Mouse (Mus musculus): ENCODE data around the gene Ctdnep1. TPM values are rescaled to one million over a fixed set of nuclear protein-coding genes. Genes with fewer than 3 reads are reported as not detected.

Ctdnep1 gene
- polyA plus RNA-seq (2015; fragmentation: Illumina TruSeq; extraction: RNeasy Lipid Tissue Mini Kit (QIAGEN cat#74804); ENCODE audit: insufficient read depth, low read depth, low replicate concordance) = 42.3 TPM

DNA sequence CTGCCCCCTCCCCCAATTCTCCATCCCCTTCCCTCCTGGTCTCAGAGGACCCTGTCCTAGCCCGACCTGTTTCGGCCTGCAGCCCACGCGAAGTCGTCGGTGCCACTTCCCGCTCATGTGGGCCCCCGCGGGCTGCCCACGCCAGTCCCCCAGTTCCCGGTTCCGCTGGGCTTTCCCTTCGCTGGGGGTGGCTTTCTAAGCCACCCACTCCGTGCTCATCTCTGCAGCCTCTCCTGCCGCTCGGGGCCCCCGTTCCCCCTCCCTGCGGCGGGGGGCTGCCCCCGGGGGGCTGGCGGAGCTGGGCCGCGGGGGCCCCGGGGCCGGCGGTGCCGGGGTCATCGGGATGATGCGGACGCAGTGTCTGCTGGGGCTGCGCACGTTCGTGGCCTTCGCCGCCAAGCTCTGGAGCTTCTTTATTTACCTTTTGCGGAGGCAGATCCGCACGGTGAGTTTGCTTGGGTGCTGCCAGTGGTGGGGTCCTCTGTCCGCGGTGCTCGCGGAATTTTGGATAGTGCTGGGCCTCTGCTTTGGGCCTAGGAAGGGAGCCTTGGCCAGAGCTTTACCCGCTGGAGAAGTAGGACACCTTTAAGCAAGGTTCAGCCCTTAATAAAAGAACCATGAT lies at the start of gene Ctdnep1:
Ctdnep1 (plus strand) TSS at position 16 of the 622 bp plus-strand sequence.

DNA sequence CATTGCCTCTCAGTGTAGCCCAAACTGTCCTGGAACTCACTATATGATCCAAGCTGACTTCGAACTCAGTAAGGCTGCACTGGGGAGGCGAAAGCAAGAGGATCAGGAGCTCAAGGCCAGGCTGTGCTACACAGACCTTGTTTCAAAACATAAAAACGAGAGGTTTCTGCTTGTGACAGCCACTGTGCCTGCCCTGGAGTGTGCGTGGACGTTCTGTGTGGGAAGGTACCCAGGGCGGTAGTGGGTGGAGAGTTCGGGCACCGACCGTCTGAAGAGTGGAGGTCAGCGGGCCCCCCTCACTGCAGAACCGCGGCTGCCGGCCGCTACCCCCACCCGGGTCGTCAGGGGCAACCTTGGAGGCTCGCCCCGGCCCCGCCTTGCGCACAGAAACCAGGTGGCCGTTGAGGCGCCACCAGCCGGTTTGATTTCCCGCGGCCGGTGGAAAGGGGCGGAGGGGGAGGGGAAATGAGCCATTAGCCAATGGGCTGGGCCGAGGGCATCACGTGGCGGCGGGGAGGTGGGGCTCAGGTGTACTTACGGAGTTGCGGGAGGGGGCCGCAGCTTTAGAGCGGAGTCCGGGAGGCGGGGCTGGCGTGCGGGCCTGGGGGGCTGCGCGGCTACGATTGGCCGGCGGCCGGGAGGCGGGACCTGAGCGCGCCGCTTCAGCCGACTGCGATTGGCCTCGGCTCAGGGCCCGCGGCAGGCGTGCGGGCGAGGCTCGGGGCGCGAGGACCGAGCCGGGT lies 45.6 kb upstream of the Ctdnep1 start, which contains the start of gene Ybx2:
Ybx2 (plus strand) TSS at position 660 of the 743 bp plus-strand sequence.

DNA sequence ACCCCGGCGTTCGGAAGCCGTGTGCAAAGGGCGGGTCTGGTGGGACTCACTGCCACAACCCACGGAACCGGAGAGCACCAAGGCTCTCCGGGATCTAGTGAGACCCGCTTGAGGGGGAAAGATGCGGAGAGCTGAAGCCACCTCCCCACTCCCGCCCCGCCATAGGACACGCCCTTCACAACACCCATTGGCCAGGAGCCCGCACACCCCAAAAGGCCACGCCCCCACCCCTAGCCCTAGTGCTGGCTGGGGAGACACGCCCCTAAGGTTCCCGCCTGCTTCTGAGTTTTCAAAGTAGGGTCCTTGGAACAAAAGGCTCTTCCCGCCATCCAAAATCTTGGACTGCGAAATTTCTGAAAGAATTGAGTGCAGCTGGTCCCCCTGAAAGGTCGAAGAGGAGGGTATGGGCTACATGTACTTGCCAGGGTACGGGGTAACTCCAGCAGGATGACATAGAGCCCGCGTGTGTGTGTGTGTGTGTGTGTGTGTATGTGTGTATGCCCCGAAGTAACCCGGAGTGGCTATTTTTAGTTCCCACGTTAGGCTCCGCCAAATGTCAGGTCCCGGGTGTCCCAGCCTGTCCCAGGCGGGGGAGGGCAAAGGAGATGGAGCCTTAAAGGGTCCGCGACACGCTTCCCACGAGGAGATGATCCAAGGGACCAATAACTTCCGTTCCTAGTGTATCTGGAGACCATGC lies 32.7 kb upstream of the Ctdnep1 start, which contains the start of gene Slc2a4:
Slc2a4 (minus strand) TSS at position 123 of the 697 bp plus-strand sequence.

DNA sequence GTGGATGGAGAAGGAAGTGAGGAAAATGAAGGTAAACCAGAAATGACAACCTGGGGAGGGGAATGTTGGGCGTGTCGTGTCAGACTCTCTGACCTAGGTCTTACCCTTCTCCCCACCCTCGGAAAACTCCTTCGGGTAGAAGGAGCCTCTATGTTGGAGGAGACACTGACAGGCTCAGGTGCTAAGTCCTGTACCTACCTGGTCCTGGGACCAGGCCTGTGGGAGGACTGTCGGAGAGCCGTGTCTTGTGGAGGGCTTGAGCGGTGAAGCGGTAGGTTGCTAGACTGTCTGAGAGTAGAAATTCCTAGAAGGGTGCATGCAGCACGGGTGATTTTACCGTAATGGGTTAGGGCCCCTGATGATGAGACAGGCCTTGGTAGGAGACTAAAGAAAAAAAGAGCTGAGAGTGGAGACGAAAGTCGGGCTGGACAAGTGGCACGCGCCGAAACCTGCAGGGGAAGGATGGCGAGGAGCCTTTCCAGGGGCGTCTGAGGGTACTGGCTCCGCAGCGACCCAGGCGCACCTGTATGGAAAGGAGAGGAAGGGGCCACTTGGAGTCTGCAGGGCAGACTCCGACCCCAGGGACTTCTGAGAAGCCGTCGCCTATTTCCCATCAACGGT lies 16.2 kb upstream of the Ctdnep1 start, which contains the start of gene Cldn7:
Cldn7 (plus strand) TSS at position 130 of the 621 bp plus-strand sequence.

DNA sequence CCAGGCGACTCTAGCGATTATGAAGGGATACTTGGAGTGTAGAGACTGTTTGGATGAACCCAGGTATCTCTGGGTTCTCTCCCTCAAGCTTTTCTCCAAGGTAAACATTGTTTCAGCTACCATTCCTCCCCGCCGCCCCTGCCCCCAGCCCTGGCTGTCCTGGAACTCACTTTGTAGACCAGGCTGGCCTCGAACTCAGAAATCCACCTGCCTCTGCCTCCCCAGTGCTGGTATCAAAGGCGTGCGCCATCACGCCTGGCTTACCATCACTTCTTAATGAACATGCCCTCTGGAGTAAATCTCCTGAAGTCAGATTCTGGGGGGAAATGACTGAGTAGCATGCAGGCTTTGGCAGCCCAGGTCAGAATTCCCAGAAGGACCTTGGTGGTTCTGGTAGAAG lies 1.3 kb downstream of the Ctdnep1 start, which contains the start of gene Elp5:
Elp5 (minus strand) TSS at position 293 of the 400 bp plus-strand sequence.

DNA sequence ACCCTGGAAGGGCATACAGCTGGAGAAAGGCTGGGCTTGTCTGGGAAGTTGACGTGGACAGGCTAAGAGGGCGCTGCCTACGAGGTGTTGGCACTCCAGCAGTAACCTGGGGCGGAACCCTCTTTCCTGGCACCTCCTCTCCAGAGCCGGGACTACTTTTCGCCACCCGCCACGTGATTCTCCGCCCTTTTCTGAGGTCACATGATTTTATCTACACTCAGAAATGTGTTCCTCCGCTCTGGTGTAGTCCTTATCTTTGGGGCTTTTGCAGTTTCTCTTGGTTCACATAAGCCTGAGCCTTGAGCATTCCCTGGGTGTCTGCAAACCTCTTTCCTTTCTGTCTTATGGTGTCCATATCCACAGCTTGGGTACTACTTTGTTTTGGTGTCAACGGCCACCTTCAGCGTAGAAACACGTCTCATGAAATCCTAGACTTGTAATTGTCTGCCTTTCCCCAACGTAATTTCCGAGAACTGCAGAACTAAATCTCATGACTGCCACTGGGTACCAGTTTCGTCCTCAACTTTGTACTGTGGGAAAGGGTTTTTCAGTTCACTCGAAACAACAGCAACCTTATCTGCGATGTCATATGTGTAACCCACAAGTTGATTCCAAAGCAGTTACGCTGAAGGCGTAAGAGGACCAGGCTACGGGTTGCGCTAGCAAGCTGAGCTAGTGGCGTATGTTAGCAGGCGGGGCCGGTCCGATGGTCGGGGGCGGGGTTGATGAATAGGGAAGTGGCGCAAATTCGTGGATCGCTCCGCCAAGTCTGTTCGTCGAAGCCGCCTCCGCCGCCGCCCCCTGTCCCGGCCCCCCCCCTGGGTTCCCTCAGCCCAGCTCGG lies 10.1 kb downstream of the Ctdnep1 start, which contains the start of gene Gabarap:
Gabarap (plus strand) TSS at position 294 of the 842 bp plus-strand sequence.

DNA sequence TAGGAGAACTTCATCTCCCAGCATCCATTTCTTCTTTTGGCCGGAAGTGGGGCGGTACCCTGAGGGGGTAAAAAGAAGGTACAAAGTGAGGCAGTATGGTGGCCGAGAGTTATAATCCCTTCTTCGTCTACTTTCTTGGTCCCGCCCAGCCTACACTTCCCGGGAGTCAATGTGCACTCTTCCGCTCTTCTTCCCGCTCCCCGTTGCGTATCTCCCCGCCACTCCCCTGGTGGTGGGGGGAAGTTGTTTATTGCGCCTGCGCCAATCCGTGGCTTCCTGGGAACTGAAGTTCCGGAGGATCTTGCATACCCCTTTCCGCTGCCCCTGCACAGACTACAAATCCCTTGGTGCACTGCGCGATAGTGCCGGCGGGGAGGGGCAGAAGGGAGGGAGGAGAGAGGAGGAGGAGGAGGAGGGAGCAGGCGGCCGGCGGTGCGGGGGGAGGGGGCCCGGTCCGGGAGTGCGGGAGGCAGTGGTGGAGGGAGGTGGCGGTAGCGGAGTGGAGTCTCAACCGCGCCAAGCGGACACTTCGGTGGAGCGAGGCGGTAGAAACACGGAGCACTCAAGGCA lies 14.5 kb downstream of the Ctdnep1 start, which contains the start of gene Phf23:
Phf23 (plus strand) TSS at position 387 of the 570 bp plus-strand sequence.

DNA sequence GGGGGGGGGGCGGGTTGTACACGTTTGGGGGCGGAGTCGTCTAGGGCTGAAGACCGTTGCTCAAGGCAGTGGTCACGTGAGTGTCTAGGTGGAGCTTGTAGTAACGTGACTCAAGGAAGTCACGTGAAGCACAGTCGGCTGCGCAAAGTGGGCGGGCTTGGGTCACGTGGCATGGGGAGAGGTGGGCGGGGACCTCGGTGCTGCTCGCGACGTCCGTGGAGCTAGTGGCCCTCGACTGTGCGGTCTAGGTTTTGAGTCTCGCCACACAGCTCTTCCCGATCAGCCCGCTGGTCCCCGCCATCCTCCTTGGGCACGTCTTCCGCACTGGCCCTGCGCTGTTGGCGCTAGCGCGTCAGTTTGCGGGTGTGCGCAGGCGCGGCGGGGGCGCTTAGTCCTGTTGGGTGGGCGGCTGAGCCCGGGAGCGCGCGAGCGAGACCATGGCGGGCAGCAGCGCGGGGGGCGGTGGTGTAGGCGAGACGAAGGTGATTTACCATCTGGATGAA lies 19.5 kb downstream of the Ctdnep1 start, which contains the start of gene Dvl2:
Dvl2 (plus strand) TSS at position 200 of the 503 bp plus-strand sequence.

DNA sequence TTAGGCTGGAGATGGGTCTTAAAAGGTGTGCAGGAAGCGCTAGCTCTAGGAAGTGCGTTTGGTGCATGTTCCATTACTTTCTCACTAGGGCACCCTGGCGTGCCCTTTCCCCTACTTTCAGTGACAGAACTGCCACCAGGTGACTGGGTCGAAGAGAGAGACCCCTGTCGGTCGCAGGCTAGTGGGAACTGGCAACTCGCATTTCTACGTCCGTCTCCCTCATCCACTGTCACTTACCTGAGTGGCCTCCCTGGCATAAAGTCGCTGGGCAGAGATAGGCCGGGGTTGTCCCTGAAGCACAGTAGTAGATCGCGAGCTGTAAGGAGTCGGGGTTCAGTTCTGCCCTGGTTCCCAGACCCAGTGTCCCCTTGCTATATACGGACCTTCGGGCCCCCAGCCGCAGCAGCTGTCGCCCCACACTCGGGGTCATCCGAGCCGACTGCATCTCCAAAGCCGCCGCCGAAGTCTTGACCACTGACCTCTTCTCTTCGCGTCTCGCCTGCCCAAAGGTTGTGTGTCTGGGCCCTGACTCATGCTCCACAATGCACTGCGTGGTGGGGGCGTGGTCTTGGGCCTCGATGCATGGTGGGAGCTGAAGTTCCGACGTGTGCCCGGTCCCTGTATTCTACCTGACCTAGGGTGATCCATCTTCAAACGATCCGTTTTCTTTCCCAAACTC lies 34.1 kb downstream of the Ctdnep1 start, which contains the start of gene Acadvl:
Acadvl (minus strand) TSS at position 532 of the 679 bp plus-strand sequence.

DNA sequence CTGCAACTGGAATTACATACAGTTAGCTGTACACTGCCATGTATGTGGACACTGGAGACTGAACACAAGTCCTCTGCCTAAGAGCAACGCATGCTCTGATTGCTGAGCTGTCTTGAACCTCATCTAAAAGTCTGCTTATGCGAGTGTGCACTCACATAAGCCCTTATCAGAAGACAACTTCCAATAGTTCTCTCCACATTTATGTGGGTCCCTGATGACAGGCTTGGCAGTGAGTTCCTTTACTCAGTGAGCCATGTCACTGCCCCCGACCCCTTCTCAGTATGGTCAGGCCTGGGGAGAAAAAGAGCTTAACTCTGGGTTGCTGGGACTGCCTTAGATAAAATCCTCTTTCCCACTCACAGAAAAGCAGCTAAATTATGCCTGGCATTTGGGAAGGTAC lies 35.7 kb downstream of the Ctdnep1 start, which contains the start of gene Dlg4:
Dlg4 (plus strand) TSS at position 274 of the 400 bp plus-strand sequence.

Other genes with a start within 250 kb of the Ctdnep1 start
- gene Polr2a, start 222.5 kb upstream of the Ctdnep1 start, polyA plus RNA-seq (2015; fragmentation: Illumina TruSeq; extraction: RNeasy Lipid Tissue Mini Kit (QIAGEN cat#74804); ENCODE audit: insufficient read depth, low read depth, low replicate concordance) = 11.2 TPM
- gene Slc35g3, start 219.2 kb upstream of the Ctdnep1 start, polyA plus RNA-seq (2015; fragmentation: Illumina TruSeq; extraction: RNeasy Lipid Tissue Mini Kit (QIAGEN cat#74804); ENCODE audit: insufficient read depth, low read depth, low replicate concordance) = not detected
- gene Zbtb4, start 215.2 kb upstream of the Ctdnep1 start, polyA plus RNA-seq (2015; fragmentation: Illumina TruSeq; extraction: RNeasy Lipid Tissue Mini Kit (QIAGEN cat#74804); ENCODE audit: insufficient read depth, low read depth, low replicate concordance) = 7.3 TPM
- 3.0 TPM for gene Chrnb1, start 185.2 kb upstream of the Ctdnep1 start, polyA plus RNA-seq (2015; fragmentation: Illumina TruSeq; extraction: RNeasy Lipid Tissue Mini Kit (QIAGEN cat#74804); ENCODE audit: insufficient read depth, low read depth, low replicate concordance)
- 1.2 TPM for gene Fgf11, start 179.3 kb upstream of the Ctdnep1 start, polyA plus RNA-seq (2015; fragmentation: Illumina TruSeq; extraction: RNeasy Lipid Tissue Mini Kit (QIAGEN cat#74804); ENCODE audit: insufficient read depth, low read depth, low replicate concordance)
- gene Tmem102, start 175.5 kb upstream of the Ctdnep1 start, polyA plus RNA-seq (2015; fragmentation: Illumina TruSeq; extraction: RNeasy Lipid Tissue Mini Kit (QIAGEN cat#74804); ENCODE audit: insufficient read depth, low read depth, low replicate concordance) = 1.6 TPM
- gene Gm39566, start 165.9 kb upstream of the Ctdnep1 start, polyA plus RNA-seq (2015; fragmentation: Illumina TruSeq; extraction: RNeasy Lipid Tissue Mini Kit (QIAGEN cat#74804); ENCODE audit: insufficient read depth, low read depth, low replicate concordance) = not detected
- gene Spem2, start 162.7 kb upstream of the Ctdnep1 start, polyA plus RNA-seq (2015; fragmentation: Illumina TruSeq; extraction: RNeasy Lipid Tissue Mini Kit (QIAGEN cat#74804); ENCODE audit: insufficient read depth, low read depth, low replicate concordance) = not detected
- gene Spem1, start 159.0 kb upstream of the Ctdnep1 start, polyA plus RNA-seq (2015; fragmentation: Illumina TruSeq; extraction: RNeasy Lipid Tissue Mini Kit (QIAGEN cat#74804); ENCODE audit: insufficient read depth, low read depth, low replicate concordance) = not detected
- gene Nlgn2, start 143.4 kb upstream of the Ctdnep1 start, polyA plus RNA-seq (2015; fragmentation: Illumina TruSeq; extraction: RNeasy Lipid Tissue Mini Kit (QIAGEN cat#74804); ENCODE audit: insufficient read depth, low read depth, low replicate concordance) = 6.3 TPM
- 73.9 TPM for gene Tmem256, start 142.6 kb upstream of the Ctdnep1 start, polyA plus RNA-seq (2015; fragmentation: Illumina TruSeq; extraction: RNeasy Lipid Tissue Mini Kit (QIAGEN cat#74804); ENCODE audit: insufficient read depth, low read depth, low replicate concordance)
- gene Plscr3, start 134.8 kb upstream of the Ctdnep1 start, polyA plus RNA-seq (2015; fragmentation: Illumina TruSeq; extraction: RNeasy Lipid Tissue Mini Kit (QIAGEN cat#74804); ENCODE audit: insufficient read depth, low read depth, low replicate concordance) = 8.3 TPM
- gene Tnk1, start 122.4 kb upstream of the Ctdnep1 start, polyA plus RNA-seq (2015; fragmentation: Illumina TruSeq; extraction: RNeasy Lipid Tissue Mini Kit (QIAGEN cat#74804); ENCODE audit: insufficient read depth, low read depth, low replicate concordance) = 6.0 TPM
- gene Tmem95, start 103.1 kb upstream of the Ctdnep1 start, polyA plus RNA-seq (2015; fragmentation: Illumina TruSeq; extraction: RNeasy Lipid Tissue Mini Kit (QIAGEN cat#74804); ENCODE audit: insufficient read depth, low read depth, low replicate concordance) = not detected
- gene Kctd11, start 99.8 kb upstream of the Ctdnep1 start, polyA plus RNA-seq (2015; fragmentation: Illumina TruSeq; extraction: RNeasy Lipid Tissue Mini Kit (QIAGEN cat#74804); ENCODE audit: insufficient read depth, low read depth, low replicate concordance) = 1.4 TPM
- 0.87 TPM for gene Acap1, start 85.6 kb upstream of the Ctdnep1 start, polyA plus RNA-seq (2015; fragmentation: Illumina TruSeq; extraction: RNeasy Lipid Tissue Mini Kit (QIAGEN cat#74804); ENCODE audit: insufficient read depth, low read depth, low replicate concordance)
- not detected for gene 2810408A11Rik, start 80.2 kb upstream of the Ctdnep1 start, polyA plus RNA-seq (2015; fragmentation: Illumina TruSeq; extraction: RNeasy Lipid Tissue Mini Kit (QIAGEN cat#74804); ENCODE audit: insufficient read depth, low read depth, low replicate concordance)
- gene Neurl4, start 80.1 kb upstream of the Ctdnep1 start, polyA plus RNA-seq (2015; fragmentation: Illumina TruSeq; extraction: RNeasy Lipid Tissue Mini Kit (QIAGEN cat#74804); ENCODE audit: insufficient read depth, low read depth, low replicate concordance) = 12.3 TPM
- 25.1 TPM for gene Gps2, start 67.3 kb upstream of the Ctdnep1 start, polyA plus RNA-seq (2015; fragmentation: Illumina TruSeq; extraction: RNeasy Lipid Tissue Mini Kit (QIAGEN cat#74804); ENCODE audit: insufficient read depth, low read depth, low replicate concordance)
- 133 TPM for gene Eif5a, start 59.2 kb upstream of the Ctdnep1 start, polyA plus RNA-seq (2015; fragmentation: Illumina TruSeq; extraction: RNeasy Lipid Tissue Mini Kit (QIAGEN cat#74804); ENCODE audit: insufficient read depth, low read depth, low replicate concordance)
- gene Ybx2, start 45.4 kb upstream of the Ctdnep1 start, polyA plus RNA-seq (2015; fragmentation: Illumina TruSeq; extraction: RNeasy Lipid Tissue Mini Kit (QIAGEN cat#74804); ENCODE audit: insufficient read depth, low read depth, low replicate concordance) = 1.6 TPM
- 3.1 TPM for gene Slc2a4, start 33.0 kb upstream of the Ctdnep1 start, polyA plus RNA-seq (2015; fragmentation: Illumina TruSeq; extraction: RNeasy Lipid Tissue Mini Kit (QIAGEN cat#74804); ENCODE audit: insufficient read depth, low read depth, low replicate concordance)
- 21.0 TPM for gene Cldn7, start 16.4 kb upstream of the Ctdnep1 start, polyA plus RNA-seq (2015; fragmentation: Illumina TruSeq; extraction: RNeasy Lipid Tissue Mini Kit (QIAGEN cat#74804); ENCODE audit: insufficient read depth, low read depth, low replicate concordance)
- 22.5 TPM for gene Elp5, start 1.4 kb downstream of the Ctdnep1 start, polyA plus RNA-seq (2015; fragmentation: Illumina TruSeq; extraction: RNeasy Lipid Tissue Mini Kit (QIAGEN cat#74804); ENCODE audit: insufficient read depth, low read depth, low replicate concordance)
- gene Gabarap, start 10.0 kb downstream of the Ctdnep1 start, polyA plus RNA-seq (2015; fragmentation: Illumina TruSeq; extraction: RNeasy Lipid Tissue Mini Kit (QIAGEN cat#74804); ENCODE audit: insufficient read depth, low read depth, low replicate concordance) = 186 TPM
- 15.8 TPM for gene Phf23, start 14.6 kb downstream of the Ctdnep1 start, polyA plus RNA-seq (2015; fragmentation: Illumina TruSeq; extraction: RNeasy Lipid Tissue Mini Kit (QIAGEN cat#74804); ENCODE audit: insufficient read depth, low read depth, low replicate concordance)
- gene Dvl2, start 19.4 kb downstream of the Ctdnep1 start, polyA plus RNA-seq (2015; fragmentation: Illumina TruSeq; extraction: RNeasy Lipid Tissue Mini Kit (QIAGEN cat#74804); ENCODE audit: insufficient read depth, low read depth, low replicate concordance) = 6.6 TPM
- 25.2 TPM for gene Acadvl, start 34.3 kb downstream of the Ctdnep1 start, polyA plus RNA-seq (2015; fragmentation: Illumina TruSeq; extraction: RNeasy Lipid Tissue Mini Kit (QIAGEN cat#74804); ENCODE audit: insufficient read depth, low read depth, low replicate concordance)
- gene Dlg4, start 35.8 kb downstream of the Ctdnep1 start, polyA plus RNA-seq (2015; fragmentation: Illumina TruSeq; extraction: RNeasy Lipid Tissue Mini Kit (QIAGEN cat#74804); ENCODE audit: insufficient read depth, low read depth, low replicate concordance) = 8.8 TPM
- not detected for gene Asgr1, start 72.9 kb downstream of the Ctdnep1 start, polyA plus RNA-seq (2015; fragmentation: Illumina TruSeq; extraction: RNeasy Lipid Tissue Mini Kit (QIAGEN cat#74804); ENCODE audit: insufficient read depth, low read depth, low replicate concordance)
- gene Asgr2, start 111.5 kb downstream of the Ctdnep1 start, polyA plus RNA-seq (2015; fragmentation: Illumina TruSeq; extraction: RNeasy Lipid Tissue Mini Kit (QIAGEN cat#74804); ENCODE audit: insufficient read depth, low read depth, low replicate concordance) = not detected
- 8.1 TPM for gene Mgl2, start 149.2 kb downstream of the Ctdnep1 start, polyA plus RNA-seq (2015; fragmentation: Illumina TruSeq; extraction: RNeasy Lipid Tissue Mini Kit (QIAGEN cat#74804); ENCODE audit: insufficient read depth, low read depth, low replicate concordance)
- 6.6 TPM for gene Clec10a, start 175.0 kb downstream of the Ctdnep1 start, polyA plus RNA-seq (2015; fragmentation: Illumina TruSeq; extraction: RNeasy Lipid Tissue Mini Kit (QIAGEN cat#74804); ENCODE audit: insufficient read depth, low read depth, low replicate concordance)
- gene Slc16a11, start 231.6 kb downstream of the Ctdnep1 start, polyA plus RNA-seq (2015; fragmentation: Illumina TruSeq; extraction: RNeasy Lipid Tissue Mini Kit (QIAGEN cat#74804); ENCODE audit: insufficient read depth, low read depth, low replicate concordance) = 1.8 TPM
- gene Slc16a13, start 239.9 kb downstream of the Ctdnep1 start, polyA plus RNA-seq (2015; fragmentation: Illumina TruSeq; extraction: RNeasy Lipid Tissue Mini Kit (QIAGEN cat#74804); ENCODE audit: insufficient read depth, low read depth, low replicate concordance) = 1.4 TPM
- 3.7 TPM for gene Bcl6b, start 248.6 kb downstream of the Ctdnep1 start, polyA plus RNA-seq (2015; fragmentation: Illumina TruSeq; extraction: RNeasy Lipid Tissue Mini Kit (QIAGEN cat#74804); ENCODE audit: insufficient read depth, low read depth, low replicate concordance)

Data from pancreas, adult 10 weeks (tissue).